Mouse (Mus musculus) heart, embryonic 16.5 days (tissue): ENCODE measurements at regions not wholly inside any gene's neighbourhood (a gene's known extent, or its start where the extent isn't known, plus 50 kb on each side); places are given as distances from the start of the nearest gene placed in this dataset.
A peak's percentile ranks its signal among the peaks of the same experiment; 100 is the strongest.

Experiments
- ATAC-seq: fragments of 200-750 bp; cut with Nextera tagmentation; replicated peaks from 2 replicates; pipeline ENCODE4 v1.8.0; 2017; ENCODE audit warnings: moderate number of reproducible peaks; ENCODE audit not compliant: insufficient read depth, low FRiP score; ENCODE audit errors: extremely low read depth
- H3K27ac ChIP-seq: fragments of 300-500 bp; sonication (generic); 2 replicates; pipeline ENCODE4 v1.5.1; 2014; ENCODE audit warnings: mild to moderate bottlenecking, low read length, control low read depth, moderate library complexity
- H3K27me3 ChIP-seq: fragments of 300-500 bp; sonication (generic); 2 replicates; pipeline ENCODE4 v1.6.1; 2014; ENCODE audit warnings: low read length, mixed read lengths; ENCODE audit not compliant: control insufficient read depth, insufficient read depth
- H3K36me3 ChIP-seq: fragments of 300-500 bp; sonication (generic); 2 replicates; pipeline ENCODE4 v1.6.1; 2014; ENCODE audit not compliant: control insufficient read depth, insufficient read depth
- H3K4me1 ChIP-seq: fragments of 300-500 bp; sonication (generic); 2 replicates; pipeline ENCODE4 v1.6.1; 2014; ENCODE audit warnings: low read length, mixed read lengths; ENCODE audit not compliant: control insufficient read depth, insufficient read depth
- H3K4me2 ChIP-seq: fragments of 300-500 bp; sonication (generic); 2 replicates; pipeline ENCODE4 v1.6.1; 2014; ENCODE audit warnings: low read depth, mild to moderate bottlenecking, control low read depth, low read length
- H3K4me3 ChIP-seq: fragments of 300-500 bp; sonication (generic); 2 replicates; pipeline ENCODE4 v1.5.1; 2014; ENCODE audit warnings: mild to moderate bottlenecking, control low read depth, low read length
- H3K9ac ChIP-seq: fragments of 300-500 bp; sonication (generic); 2 replicates; pipeline ENCODE4 v1.6.1; 2014; ENCODE audit warnings: low read length, control low read depth
- H3K9me3 ChIP-seq: fragments of 300-500 bp; sonication (generic); replicated peaks from 2 replicates; pipeline ENCODE4 v1.6.1; 2016; ENCODE audit warnings: low read length; ENCODE audit not compliant: control insufficient read depth
- WGBS: fragments of 180-500 bp; shearing (Covaris S2); extraction: QIAGEN DNeasy Blood & Tissue Kit; methylation state at CpG from one replicate; pipeline ENCODE4 v1.1.7; 2014; 5-methylcytosine and 5-hydroxymethylcytosine counted together

DNA sequence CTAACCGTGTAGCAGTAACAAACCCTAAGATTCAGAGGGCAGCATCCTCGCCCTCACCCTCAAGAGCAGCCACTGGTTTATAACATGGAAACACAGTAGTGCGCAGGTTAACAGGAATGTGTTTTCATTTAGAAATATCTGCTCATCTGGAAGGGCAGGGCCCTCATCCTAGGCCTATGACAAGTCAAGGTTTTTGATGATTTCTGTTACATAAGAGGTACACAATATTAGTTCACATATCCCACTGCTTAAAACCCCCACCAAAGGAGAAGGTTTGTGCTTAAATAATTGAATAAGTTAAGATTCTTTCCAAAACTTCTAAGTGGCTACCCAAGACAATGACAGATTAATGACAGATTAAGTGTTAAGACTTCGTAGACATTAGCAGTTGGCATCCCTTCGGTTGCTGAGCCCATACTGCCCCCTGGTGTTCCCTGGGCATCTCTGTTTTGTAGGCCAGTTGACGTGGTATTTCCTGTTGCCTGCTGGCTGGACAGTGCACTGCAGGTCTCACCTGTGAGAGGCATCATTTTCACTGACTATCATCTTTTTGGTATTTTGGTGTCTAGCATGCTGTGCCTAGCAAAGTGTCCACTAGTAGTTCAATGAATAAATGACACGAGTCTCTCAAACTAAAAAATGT is 581.2 kb downstream of the Gm19410 start:
- peak; percentile 76 for ATAC-seq
- no peaks in the 10 kb centered on the region for H3K27me3 ChIP-seq
- H3K27ac ChIP-seq: no peak overlapping the region
- no peaks in the 10 kb centered on the region for H3K36me3 ChIP-seq
- WGBS: 43% methylated on average over 7 of the region's 7 CpGs
- no peaks in the 10 kb centered on the region for H3K4me1 ChIP-seq
- no peaks in the 10 kb centered on the region for H3K9me3 ChIP-seq
- no peak overlapping the region for H3K4me3 ChIP-seq
- H3K9ac ChIP-seq: no peak overlapping the region
- no peak overlapping the region for H3K4me2 ChIP-seq

DNA sequence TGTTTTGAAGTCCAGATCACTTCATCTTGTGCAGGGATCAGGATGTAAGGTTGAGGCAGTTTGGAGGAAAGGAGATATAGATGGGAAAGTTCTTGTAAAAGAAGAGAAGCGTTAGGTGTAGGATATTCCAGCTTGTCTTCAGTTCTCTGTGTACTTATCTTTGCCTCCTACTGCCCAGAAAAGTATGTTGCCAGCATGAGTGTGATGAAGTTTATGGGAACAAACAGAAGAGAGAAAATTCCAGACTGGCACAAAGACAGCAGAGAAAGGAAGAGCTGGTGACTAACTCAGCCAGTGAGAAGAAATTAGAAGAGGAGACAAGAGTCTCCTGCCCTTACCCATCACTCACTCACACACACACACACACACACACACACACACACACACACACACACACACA is 582.5 kb downstream of the Gm19410 start:
- H3K36me3 ChIP-seq: no peaks in the 10 kb centered on the region
- H3K9ac ChIP-seq: no peak overlapping the region
- ATAC-seq: no peak
- H3K27ac ChIP-seq: no peak overlapping the region
- WGBS: 81% methylated on average over 1 of the region's 1 CpGs
- H3K9me3 ChIP-seq: no peaks in the 10 kb centered on the region
- H3K27me3 ChIP-seq: no peaks in the 10 kb centered on the region
- no peak overlapping the region for H3K4me3 ChIP-seq
- H3K4me1 ChIP-seq: no peaks in the 10 kb centered on the region
- H3K4me2 ChIP-seq: no peak overlapping the region

DNA sequence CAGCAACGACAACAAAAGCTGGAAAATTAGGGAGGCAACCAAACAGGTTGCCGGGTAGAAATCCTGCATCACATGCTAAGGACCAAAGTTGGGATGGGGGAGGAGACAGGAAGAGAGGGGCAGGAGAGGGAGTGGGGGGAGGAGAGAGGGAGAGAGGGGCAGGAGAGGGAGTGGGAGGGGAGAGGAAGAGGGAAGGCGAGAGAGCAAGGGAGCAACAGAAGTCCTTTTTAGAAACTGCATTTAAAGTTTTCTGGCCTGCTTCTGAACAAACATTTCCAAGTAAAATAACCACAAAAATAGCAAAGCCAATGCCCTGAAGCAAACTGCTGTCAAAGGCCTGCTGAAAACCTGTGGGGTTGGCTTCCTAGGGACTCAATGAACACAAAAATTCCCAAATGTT is 589.3 kb downstream of the Gm19410 start:
- Histone ChIP-seq H3K36me3 (no peaks in the 10 kb centered on the region), H3K4me2 (no peak overlapping the region), H3K27me3 (no peaks in the 10 kb centered on the region), H3K4me1 (peaks cover 4% of the 10 kb centered on the region; the same call in 1 of the 2 replicates), H3K4me3 (no peak overlapping the region), H3K9ac (no peak overlapping the region), H3K9me3 (no peaks in the 10 kb centered on the region), H3K27ac (peak overlapping the region; percentile 40; the same call in 1 of the 2 replicates)
- WGBS: 25% methylated on average over 3 of the region's 3 CpGs
- no peak for ATAC-seq

DNA sequence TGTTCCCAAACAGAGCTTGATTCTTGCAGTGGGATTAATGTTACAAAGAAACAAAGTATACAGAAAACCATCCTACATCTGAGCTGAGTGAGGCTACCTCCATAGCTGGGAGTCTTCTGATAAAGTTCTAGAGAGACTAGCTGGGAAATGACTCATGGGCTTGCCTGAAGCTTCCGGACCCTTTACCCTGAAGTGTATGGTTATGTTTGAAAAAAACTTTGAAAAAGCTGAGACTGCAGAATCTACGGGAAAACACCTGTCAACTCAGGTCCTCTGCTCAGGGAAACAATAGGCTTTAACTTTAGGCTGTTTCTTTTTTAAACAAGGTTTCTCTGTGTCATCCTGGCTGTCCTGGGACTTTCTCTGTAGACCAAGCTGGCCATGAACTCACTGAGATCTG is 593.4 kb downstream of the Gm19410 start:
- ATAC-seq: no peak
- Histone ChIP-seq H3K4me2 (no peak overlapping the region), H3K27me3 (no peaks in the 10 kb centered on the region), H3K27ac (no peak overlapping the region), H3K9ac (no peak overlapping the region), H3K9me3 (no peaks in the 10 kb centered on the region), H3K36me3 (no peaks in the 10 kb centered on the region), H3K4me1 (peaks cover 4% of the 10 kb centered on the region; the same call in 1 of the 2 replicates), H3K4me3 (no peak overlapping the region)
- WGBS: 63% methylated on average over 2 of the region's 2 CpGs

DNA sequence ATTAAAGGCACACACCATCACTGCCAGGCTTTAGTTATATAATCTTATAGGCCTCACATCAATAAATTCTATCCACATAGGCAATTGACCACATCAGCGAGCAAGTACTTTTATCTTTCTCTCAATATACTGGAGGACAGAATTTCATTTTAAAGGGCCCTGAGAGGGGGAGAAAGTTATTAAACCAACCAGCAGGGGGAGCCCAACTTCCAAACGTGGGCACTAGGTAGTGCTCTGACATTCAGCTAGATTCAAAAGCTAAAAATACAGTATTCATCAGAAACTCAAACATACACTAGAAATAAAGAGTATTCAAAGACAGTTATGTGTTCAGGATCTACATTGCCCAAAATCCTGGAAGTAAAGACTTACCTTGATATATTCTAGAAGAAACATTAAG is 595.7 kb downstream of the Gm19410 start:
- H3K27me3 ChIP-seq: no peaks in the 10 kb centered on the region
- no peak overlapping the region for H3K27ac ChIP-seq
- no peak for ATAC-seq
- H3K4me3 ChIP-seq: no peak overlapping the region
- H3K36me3 ChIP-seq: no peaks in the 10 kb centered on the region
- H3K9ac ChIP-seq: no peak overlapping the region
- H3K4me1 ChIP-seq: no peaks in the 10 kb centered on the region
- WGBS: 6% methylated on average over 2 of the region's 2 CpGs
- H3K9me3 ChIP-seq: no peaks in the 10 kb centered on the region
- H3K4me2 ChIP-seq: no peak overlapping the region

DNA sequence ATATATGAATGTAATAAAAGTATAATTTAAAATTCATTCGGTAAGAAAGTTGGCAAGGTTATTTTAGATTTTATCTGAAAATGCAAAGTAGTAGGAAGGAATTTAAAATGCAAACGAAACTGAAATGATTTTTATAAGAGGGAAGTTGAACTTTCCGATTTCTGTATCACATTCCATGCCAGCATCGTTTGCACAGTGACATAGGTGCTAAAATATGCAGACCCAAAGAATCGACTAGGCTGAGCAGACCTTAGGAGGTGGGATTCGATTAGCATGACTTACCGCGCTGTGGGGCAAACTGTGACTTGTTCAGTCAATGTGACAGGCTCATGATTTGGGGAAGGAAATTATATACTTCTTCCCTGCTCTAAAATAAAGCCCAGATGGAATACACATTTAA is 596.2 kb downstream of the Gm19410 start:
- no peak for ATAC-seq
- Histone ChIP-seq H3K4me1 (no peaks in the 10 kb centered on the region), H3K27ac (no peak overlapping the region), H3K4me2 (no peak overlapping the region), H3K9me3 (no peaks in the 10 kb centered on the region), H3K9ac (no peak overlapping the region), H3K27me3 (no peaks in the 10 kb centered on the region), H3K36me3 (no peaks in the 10 kb centered on the region), H3K4me3 (no peak overlapping the region)
- WGBS: 31% methylated on average over 8 of the region's 8 CpGs

DNA sequence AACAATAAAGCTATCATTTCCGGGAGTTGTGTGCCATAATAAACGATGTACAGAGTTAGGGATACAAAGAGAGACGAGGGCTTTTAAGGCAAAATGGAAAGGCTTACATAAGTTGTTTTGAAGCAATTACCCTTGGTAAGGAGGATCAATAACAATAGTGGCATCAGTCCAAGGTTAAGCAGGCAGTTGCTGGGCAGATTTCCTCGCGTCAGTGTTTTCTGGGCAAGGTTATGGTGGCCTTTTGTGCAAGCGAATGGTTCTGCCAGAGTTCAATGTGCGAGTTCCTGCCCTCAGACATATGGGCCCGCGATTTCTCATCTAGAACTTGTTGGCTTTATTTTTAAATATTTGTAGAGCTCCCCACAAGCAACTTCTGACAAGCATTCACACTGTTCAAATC is 597.7 kb downstream of the Gm19410 start:
- Histone ChIP-seq H3K36me3 (no peaks in the 10 kb centered on the region), H3K4me3 (no peak overlapping the region), H3K4me1 (no peaks in the 10 kb centered on the region), H3K9ac (no peak overlapping the region), H3K27ac (no peak overlapping the region), H3K9me3 (no peaks in the 10 kb centered on the region), H3K27me3 (no peaks in the 10 kb centered on the region), H3K4me2 (no peak overlapping the region)
- WGBS: 77% methylated on average over 9 of the region's 9 CpGs
- no peak for ATAC-seq

DNA sequence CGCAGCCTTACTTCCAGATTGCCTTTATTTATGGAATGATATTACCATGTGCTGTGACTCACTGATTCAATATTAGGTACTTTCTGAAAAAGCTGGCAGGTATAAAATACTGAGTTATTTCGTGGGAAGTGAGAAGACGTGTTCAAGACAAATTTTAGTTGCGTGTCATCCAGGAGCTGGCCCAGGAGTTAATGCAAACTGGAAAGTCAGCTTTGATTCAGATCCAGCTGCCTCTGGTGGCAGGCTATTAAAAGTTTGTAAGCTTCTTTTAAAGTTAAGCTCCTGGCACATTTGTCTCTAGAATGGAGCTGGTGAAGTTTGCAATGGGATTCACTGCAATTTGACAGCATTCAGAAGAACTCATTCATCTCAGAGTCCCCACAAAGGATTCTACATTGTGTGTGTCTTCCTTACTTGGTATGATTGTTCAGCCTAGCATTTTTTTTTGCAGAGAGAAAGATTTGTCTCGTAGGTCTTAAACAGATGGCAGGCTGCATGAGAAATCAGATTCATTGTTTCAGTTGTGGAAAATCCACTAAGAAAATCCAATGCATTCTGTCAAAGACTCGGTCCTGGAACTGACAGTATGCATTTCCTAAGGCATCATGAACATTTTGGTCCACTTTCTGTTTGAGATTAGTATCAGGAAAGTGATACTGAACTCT is 599.1 kb downstream of the Gm19410 start:
- no peak for ATAC-seq
- no peak overlapping the region for H3K27ac ChIP-seq
- 77% methylated on average over 6 of the region's 6 CpGs for WGBS

GRCm38 (mm10) chr8:36365945-36366344 is 600.4 kb downstream of the Gm19410 start:
- no peak overlapping the region for H3K9ac ChIP-seq
- no peaks in the 10 kb centered on the region for H3K27me3 ChIP-seq
- H3K36me3 ChIP-seq: no peaks in the 10 kb centered on the region
- H3K9me3 ChIP-seq: no peaks in the 10 kb centered on the region
- no peak overlapping the region for H3K4me2 ChIP-seq
- H3K27ac ChIP-seq: no peak overlapping the region
- no peak overlapping the region for H3K4me3 ChIP-seq
- H3K4me1 ChIP-seq: no peaks in the 10 kb centered on the region
- ATAC-seq: 0 out of 2 replicates have a peak, but pooled peaks have one; percentile 58
- 40% methylated on average over 2 of the region's 2 CpGs for WGBS

More for the DNA sequence above, 599.1 kb downstream of the Gm19410 start:
- Histone ChIP-seq H3K9ac (no peak overlapping the region), H3K9me3 (no peaks in the 10 kb centered on the region), H3K36me3 (no peaks in the 10 kb centered on the region), H3K4me2 (no peak overlapping the region), H3K27me3 (no peaks in the 10 kb centered on the region), H3K4me3 (no peak overlapping the region), H3K4me1 (no peaks in the 10 kb centered on the region)
